Mouse (Mus musculus): Measurements from ENCODE around the gene Adam22. TPM values are rescaled to one million over a fixed set of nuclear protein-coding genes. Genes with fewer than 3 reads are reported as not detected.
A peak's percentile ranks its signal among the peaks of the same experiment; 100 is the strongest.

Adam22 gene
- polyA plus RNA-seq, 1 experiment from 2014 or later = 10.2 TPM

GRCm38 (mm10) chr5:8343296-8343695 is 24.7 kb downstream of the Adam22 start:
- no peak overlapping the region for H3K4me3 ChIP-seq (ENCODE audit: low read length)
- H3K36me3 ChIP-seq (ENCODE audit: control insufficient read depth, insufficient read depth, low read length) = no peaks in the 10 kb centered on the region
- H3K9ac ChIP-seq (ENCODE audit: low read depth, low read length) = no peak overlapping the region
- no peak overlapping the region for H3K4me2 ChIP-seq (replicated peaks; ENCODE audit: low read depth, low read length)
- H3K27me3 ChIP-seq (ENCODE audit: control insufficient read depth, insufficient read depth, low read length) = no peaks in the 10 kb centered on the region
- no peak for ATAC-seq (ENCODE audit: low FRiP score, low TSS enrichment)
- no peaks in the 10 kb centered on the region for H3K4me1 ChIP-seq (ENCODE audit: control insufficient read depth, insufficient read depth, low read length)
- no peak overlapping the region for H3K27ac ChIP-seq (ENCODE audit: low read depth, low read length)
- no peaks in the 10 kb centered on the region for H3K9me3 ChIP-seq (ENCODE audit: control insufficient read depth, low read length)
- WGBS = 91% methylated on average over 3 of the region's 3 CpGs

- Histone ChIP-seq H3K4me3 (ENCODE audit: low read length) (no peak overlapping the region), H3K9me3 (ENCODE audit: control insufficient read depth, low read length) (no peaks in the 10 kb centered on the region), H3K27ac (ENCODE audit: low read depth, low read length) (no peak overlapping the region), H3K9ac (ENCODE audit: low read depth, low read length) (no peak overlapping the region), H3K27me3 (ENCODE audit: control insufficient read depth, insufficient read depth, low read length) (no peaks in the 10 kb centered on the region), H3K4me1 (ENCODE audit: control insufficient read depth, insufficient read depth, low read length) (no peaks in the 10 kb centered on the region), H3K36me3 (ENCODE audit: control insufficient read depth, insufficient read depth, low read length) (no peaks in the 10 kb centered on the region), H3K4me2 (replicated peaks; ENCODE audit: low read depth, low read length) (no peak overlapping the region)
- ATAC-seq (ENCODE audit: low FRiP score, low TSS enrichment) = no peak
- 92% methylated on average over 4 of the region's 4 CpGs for WGBS
Observed at GRCm38 (mm10) chr5:8341676-8342075, 26.3 kb downstream of the Adam22 start.

- Histone ChIP-seq H3K9me3 (ENCODE audit: control insufficient read depth, low read length) (no peaks in the 10 kb centered on the region), H3K4me2 (replicated peaks; ENCODE audit: low read depth, low read length) (no peak overlapping the region), H3K4me3 (ENCODE audit: low read length) (no peak overlapping the region), H3K4me1 (ENCODE audit: control insufficient read depth, insufficient read depth, low read length) (no peaks in the 10 kb centered on the region), H3K36me3 (ENCODE audit: control insufficient read depth, insufficient read depth, low read length) (no peaks in the 10 kb centered on the region), H3K27me3 (ENCODE audit: control insufficient read depth, insufficient read depth, low read length) (no peaks in the 10 kb centered on the region), H3K9ac (ENCODE audit: low read depth, low read length) (no peak overlapping the region), H3K27ac (ENCODE audit: low read depth, low read length) (no peak overlapping the region)
- WGBS = 38% methylated on average over 4 of the region's 4 CpGs
- no peak for ATAC-seq (ENCODE audit: low FRiP score, low TSS enrichment)
Observed at GRCm38 (mm10) chr5:8327645-8328269, 40.2 kb downstream of the Adam22 start.

GRCm38 (mm10) chr5:8326671-8327070 is 41.3 kb downstream of the Adam22 start:
- H3K4me1 ChIP-seq (ENCODE audit: control insufficient read depth, insufficient read depth, low read length) = no peaks in the 10 kb centered on the region
- H3K4me3 ChIP-seq (ENCODE audit: low read length) = no peak overlapping the region
- no peaks in the 10 kb centered on the region for H3K36me3 ChIP-seq (ENCODE audit: control insufficient read depth, insufficient read depth, low read length)
- no peaks in the 10 kb centered on the region for H3K9me3 ChIP-seq (ENCODE audit: control insufficient read depth, low read length)
- no peak for ATAC-seq (ENCODE audit: low FRiP score, low TSS enrichment)
- H3K9ac ChIP-seq (ENCODE audit: low read depth, low read length) = no peak overlapping the region
- no peak overlapping the region for H3K4me2 ChIP-seq (replicated peaks; ENCODE audit: low read depth, low read length)
- no peak overlapping the region for H3K27ac ChIP-seq (ENCODE audit: low read depth, low read length)
- no peaks in the 10 kb centered on the region for H3K27me3 ChIP-seq (ENCODE audit: control insufficient read depth, insufficient read depth, low read length)
- WGBS = 81% methylated on average over 5 of the region's 5 CpGs

- H3K27ac ChIP-seq (ENCODE audit: low read depth, low read length) = no peak overlapping the region
- no peak overlapping the region for H3K4me2 ChIP-seq (replicated peaks; ENCODE audit: low read depth, low read length)
- no peaks in the 10 kb centered on the region for H3K4me1 ChIP-seq (ENCODE audit: control insufficient read depth, insufficient read depth, low read length)
- no peaks in the 10 kb centered on the region for H3K9me3 ChIP-seq (ENCODE audit: control insufficient read depth, low read length)
- ATAC-seq (ENCODE audit: low FRiP score, low TSS enrichment) = no peak
- no peaks in the 10 kb centered on the region for H3K27me3 ChIP-seq (ENCODE audit: control insufficient read depth, insufficient read depth, low read length)
- WGBS = 92% methylated on average over 2 of the region's 2 CpGs
- H3K36me3 ChIP-seq (ENCODE audit: control insufficient read depth, insufficient read depth, low read length) = no peaks in the 10 kb centered on the region
- H3K9ac ChIP-seq (ENCODE audit: low read depth, low read length) = no peak overlapping the region
- H3K4me3 ChIP-seq (ENCODE audit: low read length) = no peak overlapping the region
Observed at GRCm38 (mm10) chr5:8312324-8312723, 55.6 kb downstream of the Adam22 start.

GRCm38 (mm10) chr5:8310907-8311306 is 57.1 kb downstream of the Adam22 start:
- no peak overlapping the region for H3K27ac ChIP-seq (ENCODE audit: low read depth, low read length)
- H3K27me3 ChIP-seq (ENCODE audit: control insufficient read depth, insufficient read depth, low read length) = no peaks in the 10 kb centered on the region
- no peak overlapping the region for H3K4me2 ChIP-seq (replicated peaks; ENCODE audit: low read depth, low read length)
- H3K4me3 ChIP-seq (ENCODE audit: low read length) = no peak overlapping the region
- H3K36me3 ChIP-seq (ENCODE audit: control insufficient read depth, insufficient read depth, low read length) = no peaks in the 10 kb centered on the region
- H3K4me1 ChIP-seq (ENCODE audit: control insufficient read depth, insufficient read depth, low read length) = no peaks in the 10 kb centered on the region
- ATAC-seq (ENCODE audit: low FRiP score, low TSS enrichment) = 0 out of 2 replicates have a peak, but pooled peaks have one; percentile 60
- no peaks in the 10 kb centered on the region for H3K9me3 ChIP-seq (ENCODE audit: control insufficient read depth, low read length)
- 39% methylated on average over 4 of the region's 4 CpGs for WGBS
- H3K9ac ChIP-seq (ENCODE audit: low read depth, low read length) = no peak overlapping the region

- no peak overlapping the region for H3K4me3 ChIP-seq (ENCODE audit: low read length)
- H3K36me3 ChIP-seq (ENCODE audit: control insufficient read depth, insufficient read depth, low read length) = no peaks in the 10 kb centered on the region
- H3K4me1 ChIP-seq (ENCODE audit: control insufficient read depth, insufficient read depth, low read length) = no peaks in the 10 kb centered on the region
- ATAC-seq (ENCODE audit: low FRiP score, low TSS enrichment) = no peak
- H3K4me2 ChIP-seq (replicated peaks; ENCODE audit: low read depth, low read length) = no peak overlapping the region
- H3K27ac ChIP-seq (ENCODE audit: low read depth, low read length) = no peak overlapping the region
- H3K9me3 ChIP-seq (ENCODE audit: control insufficient read depth, low read length) = no peaks in the 10 kb centered on the region
- H3K9ac ChIP-seq (ENCODE audit: low read depth, low read length) = no peak overlapping the region
- no peaks in the 10 kb centered on the region for H3K27me3 ChIP-seq (ENCODE audit: control insufficient read depth, insufficient read depth, low read length)
- WGBS = 54% methylated on average over 10 of the region's 10 CpGs
Observed at GRCm38 (mm10) chr5:8297719-8298419, 70.1 kb downstream of the Adam22 start.

- WGBS = 0% methylated on average over 1 of the region's 1 CpGs
- Histone ChIP-seq H3K4me2 (replicated peaks; ENCODE audit: low read depth, low read length) (no peak overlapping the region), H3K27ac (ENCODE audit: low read depth, low read length) (no peak overlapping the region), H3K9ac (ENCODE audit: low read depth, low read length) (no peak overlapping the region), H3K27me3 (ENCODE audit: control insufficient read depth, insufficient read depth, low read length) (no peaks in the 10 kb centered on the region), H3K9me3 (ENCODE audit: control insufficient read depth, low read length) (no peaks in the 10 kb centered on the region), H3K36me3 (ENCODE audit: control insufficient read depth, insufficient read depth, low read length) (no peaks in the 10 kb centered on the region), H3K4me1 (ENCODE audit: control insufficient read depth, insufficient read depth, low read length) (no peaks in the 10 kb centered on the region), H3K4me3 (ENCODE audit: low read length) (no peak overlapping the region)
- no peak; the same call in 1 of the 2 replicates for ATAC-seq (ENCODE audit: low FRiP score, low TSS enrichment)
Observed at GRCm38 (mm10) chr5:8293287-8293686, 74.7 kb downstream of the Adam22 start.

- H3K36me3 ChIP-seq (ENCODE audit: control insufficient read depth, insufficient read depth, low read length) = no peaks in the 10 kb centered on the region
- WGBS = 92% methylated on average over 1 of the region's 1 CpGs
Observed at GRCm38 (mm10) chr5:8291496-8291895, 76.5 kb downstream of the Adam22 start.

More at GRCm38 (mm10) chr5:8291496-8291895, 76.5 kb downstream of the Adam22 start:
- H3K4me3 ChIP-seq (ENCODE audit: low read length) = no peak overlapping the region
- no peaks in the 10 kb centered on the region for H3K9me3 ChIP-seq (ENCODE audit: control insufficient read depth, low read length)
- H3K9ac ChIP-seq (ENCODE audit: low read depth, low read length) = no peak overlapping the region
- no peak for ATAC-seq (ENCODE audit: low FRiP score, low TSS enrichment)
- no peaks in the 10 kb centered on the region for H3K27me3 ChIP-seq (ENCODE audit: control insufficient read depth, insufficient read depth, low read length)
- H3K4me2 ChIP-seq (replicated peaks; ENCODE audit: low read depth, low read length) = no peak overlapping the region
- H3K27ac ChIP-seq (ENCODE audit: low read depth, low read length) = no peak overlapping the region
- H3K4me1 ChIP-seq (ENCODE audit: control insufficient read depth, insufficient read depth, low read length) = no peaks in the 10 kb centered on the region

Data from kidney, embryonic 14.5 days (tissue).